Mouse (Mus musculus): ENCODE results near the gene Caskin2.

Gene Caskin2

DNA sequence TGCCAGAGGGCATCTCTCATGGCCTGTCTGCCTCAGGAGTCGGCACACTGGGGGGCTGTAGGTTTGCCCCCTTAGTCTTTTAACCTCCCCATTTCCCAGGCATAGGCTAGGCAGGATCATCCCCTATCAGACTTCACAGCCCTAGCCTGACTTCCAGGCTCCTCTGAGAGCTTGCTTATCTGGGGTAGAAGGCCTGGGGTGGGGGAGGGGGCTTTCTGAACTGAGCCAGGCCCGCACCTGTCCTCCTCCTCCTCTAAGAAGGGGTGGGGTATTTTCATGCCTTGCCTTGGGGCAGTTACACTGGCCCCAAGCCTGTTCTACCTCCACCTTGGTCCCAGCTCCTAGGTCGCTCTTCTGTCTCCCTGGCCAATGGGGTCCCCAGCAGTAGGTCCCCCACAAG is 18.1 kb upstream of the Caskin2 start:
- no peak for DNase-seq (ENCODE audit: low spot score in 2 of 2)

DNA sequence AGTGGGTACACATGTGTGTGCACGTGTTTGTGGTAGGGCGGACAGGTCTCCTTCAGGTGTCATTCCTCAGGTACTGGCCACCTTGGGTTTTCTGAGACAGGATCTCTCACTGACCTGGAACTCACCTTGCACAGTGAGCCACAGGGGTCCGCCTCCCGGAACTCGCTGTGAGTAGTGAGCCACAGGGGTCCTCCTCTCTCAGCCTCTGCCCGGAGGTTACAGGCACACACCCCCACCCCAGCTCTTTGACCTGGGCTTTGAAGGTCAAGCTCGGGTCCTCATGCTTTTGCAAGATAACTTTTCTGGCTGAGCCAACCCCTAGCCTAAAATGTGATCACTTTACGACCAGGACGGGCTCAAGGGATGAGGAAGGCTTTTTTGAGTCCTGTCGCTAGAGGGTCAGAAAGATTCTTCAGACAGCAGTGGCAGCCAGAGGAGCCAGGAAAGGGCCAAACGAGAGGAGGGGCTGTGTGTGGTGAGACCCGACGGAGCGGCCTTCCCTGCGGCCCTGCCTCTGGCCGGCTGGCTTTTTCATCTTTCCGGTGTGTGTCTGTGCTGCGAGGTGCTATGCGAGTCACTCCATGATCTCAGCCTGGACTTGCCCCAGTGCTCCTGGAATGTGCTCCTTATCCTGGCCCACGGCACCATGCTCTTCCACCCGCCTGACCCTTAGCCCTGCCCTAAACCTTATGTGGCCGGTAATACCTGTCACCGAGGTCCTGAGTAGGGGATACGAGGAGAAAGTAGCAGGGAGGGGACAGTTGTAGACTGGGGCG is 17.3 kb upstream of the Caskin2 start:
- DNase-seq (ENCODE audit: low spot score in 2 of 2), result no peak

DNA sequence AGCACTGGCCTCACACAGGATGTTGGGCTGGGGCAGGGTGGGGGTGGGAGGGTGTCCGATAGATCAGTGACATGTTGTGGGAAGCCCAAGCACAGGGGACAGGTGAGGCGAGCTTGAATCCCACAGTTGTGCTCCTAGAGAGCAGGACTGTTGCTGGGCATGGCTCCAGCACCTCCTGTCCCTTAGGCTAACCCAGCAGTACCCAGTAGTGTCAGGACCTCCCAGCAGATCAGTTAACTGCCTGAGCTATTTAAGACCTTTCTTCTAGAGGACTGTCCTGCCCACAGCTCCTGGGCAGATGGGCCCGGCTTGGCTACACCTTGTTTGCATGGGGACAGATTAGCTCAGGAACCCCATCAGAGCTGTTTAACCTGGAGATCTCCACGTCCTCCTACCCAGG is 15.6 kb upstream of the Caskin2 start:
- DNase-seq (ENCODE audit: low spot score in 2 of 2), result no peak

DNA sequence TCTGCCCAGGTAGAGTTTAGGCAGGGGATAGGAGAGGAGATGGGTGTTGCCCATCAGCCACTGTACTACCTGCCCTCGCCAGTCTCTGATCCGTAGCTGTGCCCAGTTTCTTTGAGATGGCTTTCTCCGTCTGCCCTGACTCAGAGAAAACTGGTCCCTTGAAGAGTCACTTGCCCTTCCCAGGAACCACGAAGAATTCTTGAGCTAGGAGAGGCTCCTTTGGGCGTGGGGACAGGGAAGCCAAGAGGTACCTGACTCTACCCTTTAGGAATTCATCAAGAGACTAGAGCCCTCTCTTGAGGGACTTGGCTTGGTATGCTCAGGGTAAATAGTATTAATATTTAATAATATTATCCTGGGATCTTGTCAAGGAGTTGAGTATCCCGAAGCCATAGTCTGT is 14.2 kb upstream of the Caskin2 start:
- DNase-seq (ENCODE audit: low spot score in 2 of 2), result no peak

DNA sequence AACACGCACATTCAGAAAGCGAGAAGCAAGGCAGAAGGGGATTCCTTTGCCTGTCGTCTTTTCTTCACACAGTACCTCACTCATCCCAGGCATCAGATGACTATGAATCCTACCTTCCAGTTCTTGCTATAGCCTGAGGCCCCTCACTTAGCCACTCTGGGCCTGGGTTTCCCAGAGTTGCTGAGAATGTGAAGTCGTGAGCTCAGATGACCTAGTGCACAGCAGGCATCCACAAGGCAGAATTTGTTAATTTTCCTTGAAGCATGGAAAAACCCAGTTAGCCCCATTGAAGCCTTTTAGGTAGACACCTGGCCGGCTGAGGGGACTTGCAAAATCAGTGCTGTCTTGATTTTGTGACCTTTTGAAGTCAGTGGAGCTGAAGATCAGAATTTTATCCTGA is 13.0 kb upstream of the Caskin2 start:
- no peak for DNase-seq (ENCODE audit: low spot score in 2 of 2)

DNA sequence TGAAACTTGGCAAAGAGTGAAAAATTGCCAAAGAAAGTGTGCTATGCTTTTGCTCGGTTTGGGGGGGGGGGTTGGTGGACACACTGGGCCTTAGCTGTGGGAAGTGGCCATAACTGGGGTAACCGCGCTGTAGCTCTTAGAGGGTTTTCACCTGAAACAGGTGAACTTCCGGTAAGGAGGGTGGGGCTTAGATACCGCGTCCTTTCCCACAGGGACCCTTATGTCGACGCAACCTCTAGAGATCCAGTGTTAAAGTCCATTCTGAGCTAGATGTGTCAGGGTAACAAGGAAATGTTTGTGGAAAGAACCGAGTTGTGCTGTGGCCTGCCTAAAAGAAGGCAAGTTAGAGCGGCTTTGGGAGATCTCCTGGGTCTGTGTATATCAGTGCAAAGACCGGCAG is 11.4 kb upstream of the Caskin2 start:
- DNase-seq (ENCODE audit: low spot score in 2 of 2), result no peak

DNA sequence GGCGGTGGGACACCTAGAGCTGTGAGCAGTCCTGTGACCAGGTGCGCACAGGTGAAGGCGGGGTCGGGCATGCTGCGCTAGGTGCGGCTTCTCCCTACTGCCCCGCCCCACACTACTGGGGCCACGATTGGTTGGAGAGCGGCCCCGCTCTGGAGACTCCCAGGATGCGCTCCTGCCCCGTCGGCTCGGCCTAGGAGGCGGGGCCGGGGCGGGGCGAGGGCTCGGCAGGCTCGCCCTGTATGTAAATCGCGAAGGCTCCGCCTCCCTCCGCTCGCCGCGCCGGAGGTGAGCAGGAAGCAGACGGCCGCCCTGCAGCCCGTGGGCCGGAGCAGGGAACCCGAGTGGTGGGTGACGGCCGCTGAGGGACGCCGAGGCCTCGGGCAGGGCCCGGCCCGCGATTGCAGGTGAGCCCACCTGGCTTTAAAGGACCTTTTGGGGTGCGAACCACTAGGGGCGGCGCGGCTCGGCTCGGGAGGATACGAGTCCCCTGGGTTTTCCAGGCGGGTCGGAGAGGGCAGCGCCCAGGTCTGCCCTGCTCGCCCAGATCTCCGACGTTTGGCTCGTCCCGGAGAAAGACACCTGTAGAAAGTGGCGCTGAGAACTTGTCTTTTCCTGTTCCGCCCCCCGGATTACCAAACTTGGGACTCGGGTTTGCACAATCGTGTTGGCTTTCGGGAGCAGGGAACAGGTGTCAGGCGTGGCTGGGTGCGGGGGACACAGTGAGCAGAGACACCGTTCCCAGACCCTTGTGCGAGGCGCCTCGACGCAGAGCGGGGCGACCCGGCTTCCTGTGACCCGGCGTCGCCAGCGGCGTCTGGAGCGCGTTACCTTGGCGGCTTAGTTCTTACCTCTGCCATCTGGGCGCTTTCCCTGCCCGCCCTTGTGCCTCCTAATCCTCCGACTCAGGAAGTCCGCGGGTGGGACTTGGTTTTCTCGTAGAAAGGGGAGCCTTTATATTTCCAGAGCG is 10.6 kb upstream of the Caskin2 start, which contains the start of gene Llgl2:
Gene Llgl2 (plus strand): TSS at position 276 of the 967 bp plus-strand sequence.
- DNase-seq (ENCODE audit: low spot score in 2 of 2), result no peak

DNA sequence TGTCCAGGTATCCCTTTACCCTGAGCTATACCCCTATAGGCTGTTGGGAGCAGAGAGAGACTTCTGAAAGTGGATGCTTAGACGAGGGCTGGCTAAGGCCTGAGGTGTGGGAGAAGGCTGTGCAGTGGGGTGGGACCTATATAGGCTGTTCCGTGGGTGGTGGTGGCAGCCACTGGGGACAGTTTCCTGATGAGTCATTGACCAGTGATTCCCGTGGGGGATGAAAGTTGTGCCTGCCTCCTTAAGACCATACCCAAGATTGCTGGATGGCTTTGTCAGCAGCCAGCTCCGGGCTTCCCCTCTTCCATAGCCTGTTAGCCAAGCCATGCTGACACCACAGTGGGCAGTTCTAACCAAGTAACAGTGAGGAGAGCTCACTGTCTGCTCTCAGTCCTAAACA is 7.6 kb upstream of the Caskin2 start:
- no peak for DNase-seq (ENCODE audit: low spot score in 2 of 2)

DNA sequence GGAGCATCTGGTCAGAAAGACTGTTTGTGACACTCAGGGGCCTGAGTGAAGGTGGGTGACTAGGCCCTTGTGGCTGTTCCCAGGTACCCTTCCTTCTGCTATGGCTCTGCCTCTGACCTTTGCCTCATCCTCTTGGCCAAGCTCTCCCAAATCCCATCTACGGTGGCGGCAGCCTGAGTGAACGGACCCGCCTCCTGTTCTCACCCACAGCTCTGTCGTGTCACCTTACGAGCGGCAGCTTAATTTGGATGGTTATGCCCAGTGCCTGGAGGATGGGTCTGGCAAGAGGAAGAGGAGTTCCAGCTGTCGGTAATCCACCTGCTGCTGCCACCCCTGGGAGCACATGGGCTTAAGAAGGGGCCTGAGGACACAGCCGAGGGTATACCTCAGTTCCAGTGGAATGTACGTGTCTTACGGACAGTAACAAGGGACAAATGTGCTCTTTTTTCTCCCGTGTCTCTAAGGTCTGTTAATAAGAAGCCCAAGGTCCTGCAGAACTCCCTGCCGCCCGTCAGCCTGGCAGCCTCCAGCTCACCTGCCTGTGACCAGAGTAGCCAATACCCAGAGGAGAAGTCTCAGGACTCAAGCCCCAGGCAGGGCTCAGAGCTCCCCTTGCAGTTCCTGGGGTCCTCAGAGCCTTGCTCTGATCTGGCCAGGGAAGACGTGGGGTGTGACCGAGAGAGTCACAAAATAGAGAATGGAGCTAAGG is 6.6 kb upstream of the Caskin2 start:
- DNase-seq (ENCODE audit: low spot score in 2 of 2), result no peak

DNA sequence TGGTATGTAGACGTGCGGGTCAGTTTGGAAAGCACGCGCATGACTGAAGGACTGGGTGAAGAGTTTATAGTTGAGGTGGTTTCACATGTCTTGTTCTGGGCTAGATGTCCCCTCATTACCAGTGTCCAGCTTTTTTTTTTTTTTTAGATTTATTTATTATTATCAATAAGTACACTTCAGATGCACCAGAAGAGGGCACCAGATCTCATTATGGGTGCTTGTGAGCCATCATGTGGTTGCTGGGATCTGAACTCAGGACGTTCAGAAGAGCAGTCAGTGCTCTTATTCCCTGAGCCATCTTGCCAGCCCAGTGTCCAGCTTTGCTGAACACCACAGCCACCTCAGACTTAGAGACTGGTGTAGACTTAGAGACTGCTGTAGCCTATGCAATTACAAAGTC is 3.9 kb upstream of the Caskin2 start:
- DNase-seq (ENCODE audit: low spot score in 2 of 2), result no peak

DNA sequence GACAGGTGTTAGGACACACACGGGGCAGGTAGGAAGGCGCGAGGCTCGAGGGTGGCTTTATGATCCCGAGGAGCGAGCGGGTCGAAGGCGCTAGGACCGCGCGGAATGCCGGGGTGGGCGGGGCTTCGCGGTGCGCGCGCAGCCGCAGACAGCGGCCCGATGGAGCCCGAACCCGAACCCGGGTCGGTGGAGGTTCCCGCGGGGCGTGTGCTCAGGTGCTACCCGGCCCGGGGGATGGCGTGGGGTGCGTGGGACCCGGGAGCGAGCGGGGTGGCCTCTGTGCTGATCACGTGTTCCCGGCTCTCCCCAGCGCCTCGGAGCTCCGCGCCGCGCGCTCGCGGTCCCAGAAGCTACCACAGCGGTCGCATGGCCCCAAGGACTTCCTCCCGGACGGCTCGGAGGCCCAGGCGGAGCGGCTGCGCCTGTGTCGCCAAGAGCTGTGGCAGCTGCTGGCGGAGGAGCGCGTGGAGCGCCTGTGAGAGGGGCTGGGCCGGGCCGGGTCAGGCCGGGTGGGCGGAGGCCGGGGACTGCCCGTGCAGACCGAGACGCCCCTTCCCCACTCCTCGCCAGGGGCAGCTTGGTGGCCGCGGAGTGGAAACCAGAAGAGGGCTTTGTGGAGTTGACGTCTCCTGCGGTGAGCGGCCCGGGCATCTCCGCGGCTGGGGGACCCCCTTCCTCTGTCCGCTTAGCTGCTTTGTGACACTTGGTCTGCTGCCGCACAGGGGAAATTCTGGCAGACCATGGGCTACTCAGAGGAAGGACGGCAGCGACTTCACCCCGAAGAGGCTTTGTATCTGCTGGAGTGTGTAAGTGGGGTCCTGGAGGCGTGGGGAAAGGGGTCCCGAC is 1.4 kb upstream of the Caskin2 start, which contains the start of gene Tsen54:
Gene Tsen54 (plus strand): TSS at position 120 of the 846 bp plus-strand sequence.
- DNase-seq (ENCODE audit: low spot score in 2 of 2), result peak; percentile 76 to 79

DNA sequence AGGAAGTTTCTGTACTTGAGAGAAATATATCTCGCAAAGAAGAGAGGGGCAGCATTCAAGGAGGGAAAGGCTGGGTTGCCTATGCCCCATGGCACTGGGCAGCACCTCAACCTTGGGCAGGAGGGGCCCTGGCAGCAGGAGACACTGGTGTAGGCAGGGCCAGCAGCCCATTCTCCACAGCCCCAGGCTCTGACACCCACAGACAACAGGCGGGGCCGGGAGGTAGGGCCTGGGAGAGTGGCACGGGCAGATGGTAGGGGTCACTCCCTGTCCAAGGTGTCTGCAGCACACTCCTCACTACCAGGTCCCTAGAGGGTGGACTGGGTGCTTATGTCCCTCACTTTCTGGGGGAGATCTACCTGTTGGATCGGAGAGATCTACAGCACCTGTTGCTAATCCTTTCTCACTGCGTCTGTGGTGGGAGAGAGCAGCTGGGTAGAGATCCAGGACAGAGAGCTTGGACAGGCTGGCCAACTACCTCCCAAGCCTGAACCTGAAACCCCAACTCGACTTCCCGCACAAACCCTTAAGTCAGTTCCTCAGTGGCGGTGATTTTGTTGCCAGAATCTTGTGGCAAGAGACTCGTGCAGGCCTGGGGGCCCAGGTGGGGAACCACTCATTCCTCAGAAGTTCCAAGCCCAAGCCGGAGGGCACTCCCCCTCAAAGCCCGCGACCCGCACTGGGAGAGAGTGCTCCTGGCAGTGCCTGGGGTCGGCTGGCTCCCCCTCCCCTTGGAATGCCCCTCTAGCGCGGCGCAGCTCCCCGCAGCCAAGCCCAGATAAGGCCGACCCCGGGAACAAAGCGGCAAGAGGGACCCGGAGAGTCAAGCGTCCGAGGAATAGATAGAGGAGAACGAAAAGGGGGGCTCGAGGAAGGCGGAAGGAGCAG is 662 bp downstream of the Caskin2 start:
- no peak for DNase-seq (ENCODE audit: low spot score in 2 of 2)

DNA sequence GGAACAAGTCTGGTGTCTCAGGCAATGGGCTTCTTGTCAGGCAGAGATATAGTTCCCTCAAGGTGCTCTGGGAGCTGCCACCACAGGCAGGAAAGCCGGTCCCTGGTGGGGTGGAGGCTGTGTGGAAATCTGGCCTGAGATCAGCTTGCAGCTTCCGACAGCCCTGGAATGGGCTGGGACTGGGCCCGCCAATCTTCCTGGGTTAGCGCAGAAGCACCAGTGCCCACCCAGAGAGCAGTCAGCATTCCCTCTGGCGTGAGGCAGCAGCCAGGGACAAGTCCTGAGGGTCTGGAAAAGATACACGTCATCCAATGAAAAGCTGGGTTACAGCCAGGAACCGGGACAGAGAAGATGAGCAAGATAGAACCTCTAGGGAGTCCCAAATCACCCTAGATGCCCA is 1.3 kb downstream of the Caskin2 start:
- DNase-seq (ENCODE audit: low spot score in 2 of 2), result no peak

DNA sequence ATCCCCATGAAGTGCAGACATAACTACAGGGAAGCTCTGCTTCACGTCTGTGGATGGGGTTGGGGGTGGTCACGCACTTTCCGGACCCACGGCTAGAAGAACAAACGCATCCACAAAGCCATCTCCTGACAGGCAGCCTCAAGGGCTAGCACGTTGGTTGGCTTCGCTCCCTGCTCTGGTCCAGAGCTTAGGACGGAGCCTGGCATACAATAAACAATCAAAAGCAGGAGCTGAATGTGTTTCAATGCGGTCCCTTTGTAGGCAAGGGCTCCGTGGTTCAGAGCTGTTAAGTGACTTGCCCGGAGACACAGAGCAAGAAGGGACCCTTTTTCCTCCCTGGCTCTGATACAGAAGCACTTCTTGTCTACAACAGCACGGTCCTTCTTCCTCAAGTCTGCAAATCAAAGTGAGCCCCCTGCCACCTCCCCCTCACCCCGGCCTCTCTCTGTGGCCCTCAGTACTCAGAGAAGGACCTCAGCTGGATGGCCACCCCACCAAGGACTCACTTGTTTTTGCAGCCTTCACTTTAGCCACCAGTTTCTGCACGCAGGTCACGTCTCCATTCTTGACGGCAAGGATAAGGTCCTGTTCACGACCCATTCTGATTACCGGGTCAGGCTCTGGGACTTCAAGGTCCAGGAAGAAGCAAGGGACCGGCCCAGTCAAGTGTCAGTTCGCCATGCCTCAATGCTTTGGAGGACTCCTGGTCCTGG is 1.9 kb downstream of the Caskin2 start:
- DNase-seq (ENCODE audit: low spot score in 2 of 2), result no peak

DNA sequence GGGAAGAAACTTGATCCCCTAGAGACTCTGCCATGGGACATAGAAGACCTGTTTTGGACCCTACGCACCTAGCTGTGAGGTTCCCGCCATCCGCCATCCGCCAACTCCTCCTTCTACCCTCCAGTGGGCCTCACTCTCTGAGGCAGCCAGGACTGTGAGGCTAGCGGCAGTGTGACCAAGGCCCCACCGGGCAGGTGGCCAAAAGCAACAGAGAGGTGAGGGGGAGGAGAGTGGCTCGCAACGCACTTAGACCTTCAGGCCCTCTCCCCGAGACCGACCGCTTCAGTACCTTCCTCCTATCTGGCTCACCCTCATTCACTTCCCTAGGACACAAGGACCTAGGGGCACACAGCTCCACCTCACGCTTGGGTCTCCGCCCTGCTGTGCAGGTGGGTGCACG is 3.1 kb downstream of the Caskin2 start:
- no peak for DNase-seq (ENCODE audit: low spot score in 2 of 2)

DNA sequence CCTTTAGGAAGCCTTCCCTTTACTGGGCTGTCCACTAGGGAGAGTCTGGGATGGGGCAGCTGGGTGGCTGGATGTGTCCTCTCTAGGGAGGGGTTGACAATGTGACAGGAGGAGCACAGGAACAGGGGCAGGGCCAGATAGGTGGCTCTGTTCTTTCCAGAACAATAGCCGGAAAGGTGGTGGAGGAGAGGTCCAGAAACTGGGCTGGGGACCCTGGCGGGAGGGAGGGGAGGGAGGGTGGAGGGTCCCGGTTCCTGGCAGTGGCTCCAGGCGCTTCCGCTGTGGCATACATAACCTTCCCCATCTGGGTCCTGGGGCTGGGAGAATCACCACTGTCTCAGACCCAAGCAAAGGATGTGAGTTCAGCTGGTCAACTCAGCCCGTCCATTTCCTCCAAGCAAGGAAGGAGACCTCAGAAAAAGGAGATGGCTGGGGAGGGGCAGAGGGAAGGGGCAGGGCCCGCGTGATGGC is 4.1 kb downstream of the Caskin2 start:
- no peak for DNase-seq (ENCODE audit: low spot score in 2 of 2)

DNA sequence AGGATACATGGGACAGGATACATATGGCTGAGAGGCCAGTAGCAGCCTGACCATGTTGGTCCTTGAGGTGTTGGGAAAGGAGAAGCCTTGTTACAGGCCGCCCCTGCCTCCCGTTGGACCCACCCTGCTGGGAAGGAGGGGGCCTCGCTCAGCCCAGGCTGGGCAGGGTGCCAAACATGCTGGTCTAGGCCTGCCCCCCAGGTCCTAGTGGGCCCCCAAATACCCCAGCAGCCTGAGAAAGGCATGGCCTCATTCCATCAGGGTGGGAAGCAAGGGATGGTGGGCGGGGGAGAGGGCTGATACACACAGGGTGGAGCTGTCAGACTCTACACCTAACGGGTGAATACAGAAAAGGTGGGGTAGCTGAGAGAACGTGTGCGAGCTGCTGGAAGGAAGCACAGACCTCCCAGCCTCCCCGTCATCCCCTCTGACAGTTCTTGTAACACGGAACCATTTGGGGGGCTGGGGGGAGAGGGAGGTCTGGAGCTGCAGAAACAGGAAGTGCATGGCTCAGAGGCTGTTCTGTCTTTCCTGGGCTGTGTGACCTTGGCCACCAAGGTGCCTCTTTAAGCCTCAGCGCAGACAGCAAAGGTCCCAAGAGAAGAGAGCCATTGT is 4.6 kb downstream of the Caskin2 start:
- no peak for DNase-seq (ENCODE audit: low spot score in 2 of 2)

DNA sequence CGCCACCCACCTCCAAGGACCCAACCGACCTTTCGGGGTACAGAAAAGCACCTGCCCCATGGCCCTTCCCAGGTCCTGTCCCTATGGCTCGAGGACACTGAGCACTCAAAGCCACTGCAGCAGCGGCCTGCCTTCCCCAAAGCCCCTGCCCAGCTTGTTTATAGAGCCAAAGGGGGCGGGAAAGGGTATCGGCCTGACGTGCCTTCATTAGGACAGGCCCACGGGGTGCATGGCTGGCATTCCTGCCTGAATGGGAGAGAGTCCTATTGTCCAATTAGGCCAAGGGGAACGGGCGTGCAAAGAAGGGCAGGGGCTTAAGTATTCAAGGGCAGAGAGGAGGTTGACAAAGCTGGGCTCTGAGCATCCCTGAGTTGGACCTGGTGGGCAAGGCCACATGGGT is 5.5 kb downstream of the Caskin2 start:
- DNase-seq (ENCODE audit: low spot score in 2 of 2), result no peak

DNA sequence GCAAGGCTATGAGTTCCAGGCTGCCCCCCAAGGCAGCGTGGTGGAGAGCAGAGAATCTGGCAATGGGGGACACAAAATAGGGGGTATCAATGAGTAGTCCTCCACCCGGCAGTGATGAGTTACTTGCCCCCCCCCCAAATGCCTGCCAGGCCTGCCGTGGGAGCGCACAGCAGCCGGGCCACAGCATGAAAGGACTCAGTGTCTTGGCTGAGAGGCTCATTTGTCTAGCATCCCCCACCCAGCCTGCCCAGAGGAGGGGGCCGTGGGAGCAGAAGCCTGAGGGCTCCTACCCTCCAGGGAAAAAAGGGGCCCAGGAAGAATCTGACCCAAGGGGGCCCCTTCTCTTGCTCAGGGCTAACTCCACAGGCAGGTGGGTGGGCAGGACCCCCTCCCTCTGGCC is 6.1 kb downstream of the Caskin2 start:
- no peak for DNase-seq (ENCODE audit: low spot score in 2 of 2)

All from frontal cortex, postnatal 25 days (tissue).